Mouse (Mus musculus): ENCODE data around the gene Myoz1. TPM values are rescaled to one million over a fixed set of nuclear protein-coding genes. Genes with fewer than 3 reads are reported as not detected.
A peak's percentile ranks its signal among the peaks of the same experiment; 100 is the strongest.
"Not testable (repeated sequence)": the region's sequence is repeated elsewhere in the genome, so short reads cannot be mapped to it uniquely, and the experiment has no call there.

Gene Myoz1
- under 1 TPM; 0.31 to 0.52 TPM for total RNA-seq (2021)
- 0.31 and 0.91 TPM in 2 replicates for polyA plus RNA-seq (2012; rRNA removed)
- long read RNA-seq = 0 reads

DNA sequence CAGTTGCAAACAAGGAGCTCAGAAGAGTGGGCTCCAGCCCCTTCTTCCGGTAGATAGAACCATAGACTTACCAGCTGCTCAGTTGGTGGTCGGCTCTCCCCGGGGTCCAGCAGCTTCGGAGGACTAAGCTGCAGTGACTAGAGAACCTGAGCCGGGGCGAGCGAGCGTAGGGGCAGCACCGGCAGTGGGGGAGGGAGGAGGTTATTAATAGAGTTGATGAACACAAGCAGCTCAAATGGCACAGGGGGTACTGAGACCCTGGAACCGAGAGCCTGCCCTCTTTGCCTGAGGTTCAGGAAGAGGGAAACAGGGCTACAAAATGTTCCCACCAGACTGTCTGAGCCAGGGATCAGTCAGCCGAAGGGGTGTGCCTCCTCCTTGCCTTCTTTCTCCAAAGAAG is at the start of gene Myoz1:
Gene Myoz1 (minus strand): TSS at position 180 of the 400 bp plus-strand sequence.
- H3K4me1 ChIP-seq (ENCODE audit: control insufficient read depth, insufficient read depth, low read length) = peaks cover 3% of the 10 kb centered on the region
- no peak for DNase-seq
- intact Hi-C loops (cut with DNase I) = no loop called here
- H3K36me3 ChIP-seq (ENCODE audit: control insufficient read depth, insufficient read depth, low read length) = no peaks in the 10 kb centered on the region
- no peaks in the 10 kb centered on the region for H3K27me3 ChIP-seq (ENCODE audit: control insufficient read depth, insufficient read depth, low read length)
- 40% methylated on average over 11 of the region's 11 CpGs for WGBS
- H3K27ac ChIP-seq = peak within 1 kb of the TSS; percentile 5
- H3K4me3 ChIP-seq = no peak within 1 kb of the TSS
- no peak for TF ChIP-seq CTCF (IDR thresholded peaks at IDR 0.05)
- no peak for TF ChIP-seq EP300 (IDR thresholded peaks at IDR 0.05; ENCODE audit: insufficient read depth, low read depth, low read length)
- no peak for TF ChIP-seq POLR2A (IDR thresholded peaks at IDR 0.05; ENCODE audit: insufficient read depth, low read depth, low read length)
- no peaks in the 10 kb centered on the region for H3K79me2 ChIP-seq (replicated peaks; ENCODE audit: control insufficient read depth, insufficient read depth, low read length)
- H3K9ac ChIP-seq (ENCODE audit: low read depth, low read length) = no peak within 1 kb of the TSS

DNA sequence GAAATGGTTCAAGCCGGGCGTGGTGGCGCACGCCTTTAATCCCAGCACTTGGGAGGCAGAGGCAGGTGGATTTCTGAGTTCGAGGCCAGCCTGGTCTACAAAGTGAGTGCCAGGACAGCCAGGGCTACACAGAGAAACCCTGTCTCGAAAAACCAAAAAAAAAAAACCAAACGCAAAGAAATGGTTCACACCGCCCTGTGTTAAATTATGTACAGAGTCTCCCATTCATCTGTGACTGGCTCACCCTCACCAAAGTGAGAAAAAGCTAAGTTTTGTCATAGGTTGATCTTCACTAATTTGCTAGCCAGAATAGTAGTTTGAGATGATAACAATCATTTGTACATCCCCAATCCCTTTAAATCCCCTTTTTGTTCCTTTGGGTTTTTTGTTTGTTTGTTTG is 47.1 kb upstream of the Myoz1 start:
- peaks cover 22% of the 10 kb centered on the region for H3K36me3 ChIP-seq (ENCODE audit: control insufficient read depth, insufficient read depth, low read length)
- WGBS = 8% methylated on average over 8 of the region's 8 CpGs
- H3K9ac ChIP-seq (ENCODE audit: low read depth, low read length) = peak overlapping the region; percentile 97
- DNase-seq; H3K4me1 ChIP-seq (ENCODE audit: control insufficient read depth, insufficient read depth, low read length); H3K79me2 ChIP-seq (replicated peaks; ENCODE audit: control insufficient read depth, insufficient read depth, low read length); H3K27me3 ChIP-seq (ENCODE audit: control insufficient read depth, insufficient read depth, low read length): not testable (repeated sequence)
- intact Hi-C loops (cut with DNase I) = loop anchor here (2.0 kb wide), 1 partner anchor 29 kb away; the partner anchor contains the start of gene Sec24c
- H3K4me3 ChIP-seq = peak overlapping the region; percentile 93
- peak overlapping the region; percentile 95; the same call in 1 of the 2 replicates for H3K27ac ChIP-seq

GRCm38 (mm10) chr14:20702741-20703381 is 46.5 kb upstream of the Myoz1 start, which contains the start of gene Chchd1:
Gene Chchd1, plus strand, starts transcription at chr14:20703006.
- H3K27me3 ChIP-seq (ENCODE audit: control insufficient read depth, insufficient read depth, low read length) = no peaks in the 10 kb centered on the region
- TF ChIP-seq CTCF (IDR thresholded peaks at IDR 0.05) (no peak), POLR2A (IDR thresholded peaks at IDR 0.05; ENCODE audit: insufficient read depth, low read depth, low read length) (peak; percentile 86), EP300 (IDR thresholded peaks at IDR 0.05; ENCODE audit: insufficient read depth, low read depth, low read length) (no peak)
- peak within 1 kb of the TSS; percentile 97 for H3K9ac ChIP-seq (ENCODE audit: low read depth, low read length)
- H3K4me1 ChIP-seq (ENCODE audit: control insufficient read depth, insufficient read depth, low read length) = peaks cover 5% of the 10 kb centered on the region
- peaks cover 26% of the 10 kb centered on the region for H3K36me3 ChIP-seq (ENCODE audit: control insufficient read depth, insufficient read depth, low read length)
- H3K79me2 ChIP-seq (replicated peaks; ENCODE audit: control insufficient read depth, insufficient read depth, low read length) = peaks cover 2% of the 10 kb centered on the region
- WGBS = under 1% methylated on average over 61 of the region's 61 CpGs
- peak; percentile 92 to 96 for DNase-seq
- H3K27ac ChIP-seq = peak within 1 kb of the TSS; percentile 95
- intact Hi-C loops (cut with DNase I) = loop anchor here (2.0 kb wide), 1 partner anchor 28 kb away; the partner anchor contains the start of gene Sec24c
- H3K4me3 ChIP-seq = peak within 1 kb of the TSS; percentile 93

DNA sequence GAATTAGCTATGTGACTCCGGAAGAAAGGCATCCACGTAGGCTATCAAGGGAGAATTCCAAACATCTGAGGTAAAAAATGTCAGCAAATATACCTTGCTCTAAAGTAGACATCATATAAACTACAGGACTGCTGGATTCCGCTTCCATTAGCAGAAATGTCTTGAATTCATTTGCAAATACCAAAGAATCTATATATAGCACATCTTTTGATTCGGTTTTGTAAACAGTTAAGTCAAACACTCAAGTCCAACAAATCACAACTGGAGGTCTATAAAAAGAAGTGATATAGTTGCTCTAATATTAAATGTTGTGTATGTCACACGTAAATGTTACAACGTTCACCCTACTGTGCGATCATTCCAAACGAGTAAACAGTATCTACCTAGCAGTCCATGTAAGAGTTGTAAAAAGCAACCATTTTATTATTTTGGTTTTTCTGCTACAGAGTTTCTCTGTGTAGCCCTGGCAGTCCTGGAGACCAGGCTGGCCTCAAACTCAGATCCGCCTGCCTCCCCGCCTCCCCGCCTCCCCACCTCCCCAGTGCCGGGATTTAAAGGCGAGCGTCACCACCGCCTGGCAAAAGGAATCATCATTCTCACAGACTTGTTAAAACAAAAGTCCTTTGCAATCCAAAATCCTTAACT is 45.9 kb upstream of the Myoz1 start:
- peak overlapping the region; percentile 93 for H3K4me3 ChIP-seq
- intact Hi-C loops (cut with DNase I) = loop anchor here (2.0 kb wide), 1 partner anchor 27 kb away; the partner anchor contains the start of gene Sec24c
- TF ChIP-seq POLR2A (IDR thresholded peaks at IDR 0.05; ENCODE audit: insufficient read depth, low read depth, low read length) (no peak), EP300 (IDR thresholded peaks at IDR 0.05; ENCODE audit: insufficient read depth, low read depth, low read length) (no peak), CTCF (IDR thresholded peaks at IDR 0.05) (no peak)
- 0 out of 2 replicates have a peak, but pooled peaks cover 1% of the 10 kb centered on the region for H3K79me2 ChIP-seq (replicated peaks; ENCODE audit: control insufficient read depth, insufficient read depth, low read length)
- H3K27me3 ChIP-seq (ENCODE audit: control insufficient read depth, insufficient read depth, low read length) = no peaks in the 10 kb centered on the region
- H3K27ac ChIP-seq = peak overlapping the region; percentile 95
- H3K9ac ChIP-seq (ENCODE audit: low read depth, low read length) = peak overlapping the region; percentile 97
- 5% methylated on average over 15 of the region's 15 CpGs for WGBS
- H3K4me1 ChIP-seq (ENCODE audit: control insufficient read depth, insufficient read depth, low read length) = peaks cover 7% of the 10 kb centered on the region
- DNase-seq = no peak
- peaks cover 28% of the 10 kb centered on the region for H3K36me3 ChIP-seq (ENCODE audit: control insufficient read depth, insufficient read depth, low read length)

- peak overlapping the region; percentile 95 for H3K27ac ChIP-seq
- peaks cover 13% of the 10 kb centered on the region for H3K4me1 ChIP-seq (ENCODE audit: control insufficient read depth, insufficient read depth, low read length)
- peaks cover 31% of the 10 kb centered on the region for H3K36me3 ChIP-seq (ENCODE audit: control insufficient read depth, insufficient read depth, low read length)
- H3K79me2 ChIP-seq (replicated peaks; ENCODE audit: control insufficient read depth, insufficient read depth, low read length) = 0 out of 2 replicates have a peak, but pooled peaks cover 1% of the 10 kb centered on the region
- WGBS = 60% methylated on average over 8 of the region's 8 CpGs
- H3K4me3 ChIP-seq = peak overlapping the region; percentile 93
- no peaks in the 10 kb centered on the region for H3K27me3 ChIP-seq (ENCODE audit: control insufficient read depth, insufficient read depth, low read length)
- intact Hi-C loops (cut with DNase I) = no loop called here
- TF ChIP-seq EP300 (IDR thresholded peaks at IDR 0.05; ENCODE audit: insufficient read depth, low read depth, low read length) (no peak), CTCF (IDR thresholded peaks at IDR 0.05) (no peak), POLR2A (IDR thresholded peaks at IDR 0.05; ENCODE audit: insufficient read depth, low read depth, low read length) (no peak)
- DNase-seq = no peak
- H3K9ac ChIP-seq (ENCODE audit: low read depth, low read length) = no peak overlapping the region; the same call in 1 of the 2 replicates
These were observed 45.2 kb upstream of the Myoz1 start for GRCm38 (mm10) chr14:20701554-20701953.

GRCm38 (mm10) chr14:20700362-20700761 is 44.0 kb upstream of the Myoz1 start:
- TF ChIP-seq CTCF (IDR thresholded peaks at IDR 0.05) (no peak), EP300 (IDR thresholded peaks at IDR 0.05; ENCODE audit: insufficient read depth, low read depth, low read length) (no peak), POLR2A (IDR thresholded peaks at IDR 0.05; ENCODE audit: insufficient read depth, low read depth, low read length) (no peak)
- Histone ChIP-seq H3K27me3 (ENCODE audit: control insufficient read depth, insufficient read depth, low read length) (no peaks in the 10 kb centered on the region), H3K27ac (peak overlapping the region; percentile 6; the same call in 1 of the 2 replicates), H3K4me3 (no peak overlapping the region), H3K4me1 (ENCODE audit: control insufficient read depth, insufficient read depth, low read length) (peaks cover 17% of the 10 kb centered on the region), H3K9ac (ENCODE audit: low read depth, low read length) (no peak overlapping the region), H3K36me3 (ENCODE audit: control insufficient read depth, insufficient read depth, low read length) (peaks cover 31% of the 10 kb centered on the region), H3K79me2 (replicated peaks; ENCODE audit: control insufficient read depth, insufficient read depth, low read length) (0 out of 2 replicates have a peak, but pooled peaks cover 1% of the 10 kb centered on the region)
- DNase-seq = no peak
- WGBS = 59% methylated on average over 3 of the region's 3 CpGs
- intact Hi-C loops (cut with DNase I) = no loop called here

Measured in heart, adult 2 months (tissue).